Mouse (Mus musculus): ENCODE results near the gene H2afj.

The H2afj gene

DNA sequence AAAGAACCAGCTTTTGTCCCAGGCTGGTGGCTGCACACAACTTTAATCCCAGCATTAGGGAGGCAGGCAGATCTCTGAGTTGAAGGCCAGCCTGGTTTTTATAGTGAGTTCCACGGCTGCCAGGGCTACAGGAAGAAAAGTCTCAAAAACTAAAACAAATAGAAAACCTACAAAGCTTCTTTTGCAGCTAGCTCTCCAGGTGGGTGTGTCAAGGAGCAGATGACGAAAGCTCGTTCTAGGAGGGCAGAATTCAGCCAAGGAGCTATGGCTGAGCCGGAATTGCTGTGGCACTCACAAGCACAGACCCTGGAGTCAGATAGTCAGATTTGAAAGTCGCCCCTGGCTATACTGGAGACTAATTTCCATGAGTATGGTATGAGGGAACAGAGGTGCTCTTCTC lies 1.2 kb upstream of the H2afj start:
- no peak for DNase-seq

DNA sequence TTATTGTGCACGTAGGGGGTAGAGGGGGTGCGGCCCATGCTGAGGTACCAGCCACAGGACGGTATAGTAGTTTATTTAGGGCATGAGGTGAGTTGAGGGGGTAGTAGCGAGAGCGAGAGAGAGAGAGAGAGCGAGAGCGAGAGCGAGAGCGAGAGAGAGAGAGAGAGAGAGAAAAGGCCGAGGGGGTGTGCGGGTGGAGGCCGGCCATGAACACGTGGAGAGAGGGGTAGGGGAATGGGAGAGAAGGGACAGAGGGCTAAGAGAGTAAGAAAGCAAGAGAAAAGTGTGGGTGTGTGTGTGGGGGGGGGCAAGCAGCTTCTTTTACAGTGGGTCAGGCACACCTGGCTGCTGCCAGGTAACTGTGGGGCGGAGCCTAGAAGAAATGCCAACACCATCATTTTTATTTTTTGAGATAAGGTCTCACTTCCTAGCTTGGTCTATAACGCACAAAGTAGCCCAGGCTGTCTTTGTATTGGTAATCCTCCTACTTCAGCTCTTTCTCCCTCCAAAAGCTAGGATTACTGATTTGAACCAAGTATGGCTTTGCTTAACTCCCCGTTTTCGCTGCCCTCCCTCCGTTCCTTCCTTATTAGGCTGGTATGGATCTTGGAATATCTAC lies 540 bp upstream of the H2afj start:
- no peak for DNase-seq

DNA sequence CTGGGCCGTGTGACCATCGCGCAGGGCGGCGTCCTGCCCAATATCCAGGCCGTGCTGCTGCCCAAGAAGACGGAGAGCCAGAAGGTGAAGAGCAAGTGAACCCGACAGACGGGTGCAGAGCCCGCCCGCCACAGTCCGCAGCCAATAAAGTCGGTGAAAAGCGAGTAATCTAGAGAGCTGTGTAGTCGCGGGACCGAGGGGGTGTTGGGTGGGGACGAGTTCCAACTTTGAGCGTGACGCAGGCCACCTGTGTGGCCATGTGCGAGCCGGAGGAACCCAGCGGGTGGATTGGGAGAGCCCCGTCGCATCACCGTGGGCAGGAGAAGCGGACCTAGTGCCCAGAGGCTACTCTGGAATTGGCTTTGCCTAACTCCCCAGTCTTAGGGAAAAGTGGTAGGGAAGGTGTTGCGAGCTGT lies 595 bp downstream of the H2afj start:
- DNase-seq, result peak; percentile 48

DNA sequence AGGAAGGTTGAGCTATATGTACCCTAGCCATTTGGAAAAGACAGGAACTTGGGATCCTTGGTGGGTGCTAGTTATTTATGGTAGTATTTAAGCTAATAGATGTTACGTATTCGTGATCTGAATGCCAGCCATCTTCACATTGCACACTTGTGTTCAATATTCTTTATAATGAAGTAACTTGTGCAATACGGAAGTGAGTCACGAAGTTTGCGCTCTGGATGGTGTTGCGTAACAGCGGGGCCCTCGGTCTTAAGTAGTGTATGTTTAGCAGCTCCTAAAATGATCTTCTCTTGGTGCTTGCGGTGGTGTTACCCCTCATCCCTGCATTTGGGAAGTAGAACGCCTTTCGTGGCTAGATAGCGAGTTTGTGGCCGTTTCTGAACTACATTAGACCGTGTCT lies 1.0 kb downstream of the H2afj start:
- DNase-seq, result no peak

DNA sequence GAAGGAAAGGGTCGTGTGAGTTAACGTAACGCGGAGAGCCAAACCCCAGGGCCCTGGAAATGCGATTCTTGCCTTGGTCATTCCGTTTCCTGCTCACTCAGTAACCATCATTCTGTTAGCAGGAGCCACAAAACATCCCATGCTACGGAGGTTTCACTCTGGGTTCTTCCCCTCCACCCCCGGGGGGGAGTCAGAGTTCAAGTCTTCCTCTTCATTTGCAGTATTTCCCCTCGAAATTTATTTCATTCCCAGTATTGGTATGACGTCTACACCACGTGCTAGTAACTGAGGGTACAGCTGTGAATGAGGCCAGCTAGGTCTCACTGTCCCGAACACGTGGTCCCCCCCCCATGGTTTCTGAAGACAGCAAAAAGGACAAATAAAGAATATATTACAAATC lies 1.6 kb downstream of the H2afj start:
- no peak for DNase-seq

DNA sequence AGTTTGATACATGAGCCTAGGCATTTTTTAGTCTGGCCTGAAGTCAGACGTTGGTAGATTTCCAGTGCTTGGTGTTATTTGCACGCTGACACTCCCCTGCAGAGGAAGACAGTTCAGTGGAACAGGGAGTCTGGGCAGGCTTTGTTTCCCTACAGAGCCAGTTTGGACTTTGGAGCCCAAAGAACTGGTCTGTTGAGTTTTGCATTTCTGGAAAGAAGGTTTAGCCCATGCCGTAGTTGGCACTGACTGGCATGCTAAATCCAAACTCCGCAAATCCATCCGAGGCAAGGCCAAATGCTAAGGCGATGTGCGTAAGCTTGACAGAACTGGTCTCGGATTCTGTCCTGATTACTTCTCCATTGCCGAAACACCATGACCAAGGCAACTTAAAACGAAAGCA lies 3.2 kb downstream of the H2afj start:
- no peak for DNase-seq

DNA sequence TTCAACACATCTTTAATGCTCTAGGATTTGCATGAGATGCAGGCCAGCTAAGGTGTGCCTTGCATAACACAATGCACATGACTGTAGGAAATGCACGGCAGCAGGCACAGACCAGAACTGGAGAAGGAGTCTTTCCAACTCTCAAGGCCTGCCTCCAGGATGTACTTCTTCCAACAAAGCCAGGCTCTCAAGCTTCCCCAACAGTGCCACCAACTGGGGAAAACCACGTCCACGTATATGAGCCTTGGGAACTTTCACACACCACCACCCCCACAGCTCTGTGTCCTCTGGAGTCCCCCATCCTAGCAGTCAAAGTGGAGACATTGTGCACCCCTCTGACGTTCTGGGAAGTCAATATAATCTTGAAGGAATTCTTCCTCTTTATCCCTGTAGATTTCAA lies 5.1 kb downstream of the H2afj start:
- peak; percentile 38 for DNase-seq

DNA sequence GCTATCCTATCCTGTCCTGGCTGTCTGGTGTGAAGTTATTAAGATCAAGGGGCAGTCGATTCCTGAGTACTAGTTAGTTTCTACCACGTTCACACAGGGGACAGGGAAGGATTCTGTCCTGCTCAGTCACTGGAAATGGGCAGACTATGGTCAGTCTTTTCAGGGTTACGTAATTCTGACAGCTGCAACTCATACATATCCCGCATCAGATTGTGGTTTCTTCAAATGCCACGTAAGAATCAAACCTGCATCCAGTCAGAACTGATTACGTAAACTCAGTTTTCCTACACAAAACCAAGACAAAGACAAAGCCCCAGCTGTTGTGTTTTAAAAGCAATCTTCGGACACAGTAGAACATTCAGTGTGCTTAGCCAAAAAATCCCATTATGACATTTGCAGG lies 7.3 kb downstream of the H2afj start:
- DNase-seq, result no peak

DNA sequence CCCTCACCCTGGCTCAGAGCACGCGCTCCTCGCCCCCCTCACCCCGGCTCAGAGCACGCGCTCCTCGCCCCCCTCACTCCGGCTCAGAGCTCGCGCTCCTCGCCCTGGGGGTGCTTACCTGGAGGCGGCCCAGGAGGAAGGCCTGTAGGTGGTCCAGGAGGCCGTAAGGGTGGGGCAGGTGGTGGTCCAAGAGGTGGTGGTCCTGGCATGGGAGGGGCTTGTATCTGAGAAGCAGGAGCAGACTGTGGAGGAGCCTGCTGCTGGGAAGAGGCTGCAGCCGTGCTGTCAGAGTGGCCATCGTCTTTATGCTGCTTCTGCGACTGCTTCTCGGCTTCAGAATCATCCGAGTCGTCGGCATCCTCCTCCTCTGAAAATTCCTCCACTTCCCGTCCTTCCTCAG lies 8.8 kb downstream of the H2afj start:
- DNase-seq, result no peak

DNA sequence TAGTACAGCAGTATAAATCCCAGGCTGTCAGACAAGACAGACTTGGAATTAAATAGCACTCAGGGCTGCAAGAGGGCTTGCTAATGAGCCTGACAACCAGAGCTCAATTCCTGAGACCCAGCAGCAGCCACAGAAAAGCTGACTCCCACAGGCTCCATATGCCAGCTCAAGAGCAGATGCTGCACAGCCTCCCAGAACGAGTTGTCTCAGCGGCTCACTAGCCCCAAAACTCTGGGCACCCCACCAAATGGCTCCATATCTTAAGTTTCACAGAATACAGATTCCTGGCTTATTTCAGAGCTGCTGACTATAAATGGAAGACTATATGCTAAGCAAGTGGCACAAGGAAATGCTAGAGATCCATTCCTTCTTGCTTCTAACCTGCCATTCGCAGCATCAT lies 9.5 kb downstream of the H2afj start:
- peak; percentile 79 for DNase-seq

DNA sequence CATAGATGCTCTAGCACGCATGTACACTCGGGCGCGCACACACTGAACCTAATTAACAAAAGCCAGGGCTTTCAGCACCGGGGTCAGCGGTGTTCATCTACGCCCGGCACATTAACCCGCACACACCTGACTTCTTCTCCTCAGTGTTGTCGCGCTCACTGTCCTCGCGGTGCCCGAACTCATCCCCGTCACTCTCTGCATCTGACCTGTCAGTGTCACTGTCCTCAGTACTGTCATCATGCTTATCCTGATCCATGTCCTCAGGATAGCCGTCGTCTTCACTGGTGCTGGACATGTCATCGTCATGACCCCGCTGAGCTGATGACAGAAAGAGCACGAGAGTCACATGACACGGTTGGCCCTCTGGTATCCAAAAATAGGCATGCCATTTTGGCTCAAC lies 12.3 kb downstream of the H2afj start:
- no peak for DNase-seq

DNA sequence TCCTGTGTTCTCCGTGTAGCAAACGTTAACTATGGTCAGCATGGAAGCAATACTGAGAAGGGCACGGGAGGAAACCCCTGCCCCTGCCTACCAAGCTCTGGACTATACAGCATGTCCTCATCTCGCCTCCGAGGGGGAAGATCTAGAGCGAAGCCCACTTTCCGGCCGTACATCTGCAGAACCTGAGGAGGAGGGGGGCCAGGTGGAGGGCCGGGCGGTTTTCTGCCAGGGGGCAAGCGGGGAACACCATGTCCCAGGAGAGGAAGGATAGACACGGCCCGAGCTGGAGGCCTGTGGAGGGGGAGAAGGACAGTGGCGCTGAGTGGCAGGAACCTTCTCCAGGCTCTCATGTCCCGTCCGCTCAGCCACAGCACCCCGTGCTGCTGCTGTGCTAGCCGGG lies 13.0 kb downstream of the H2afj start:
- DNase-seq, result no peak

DNA sequence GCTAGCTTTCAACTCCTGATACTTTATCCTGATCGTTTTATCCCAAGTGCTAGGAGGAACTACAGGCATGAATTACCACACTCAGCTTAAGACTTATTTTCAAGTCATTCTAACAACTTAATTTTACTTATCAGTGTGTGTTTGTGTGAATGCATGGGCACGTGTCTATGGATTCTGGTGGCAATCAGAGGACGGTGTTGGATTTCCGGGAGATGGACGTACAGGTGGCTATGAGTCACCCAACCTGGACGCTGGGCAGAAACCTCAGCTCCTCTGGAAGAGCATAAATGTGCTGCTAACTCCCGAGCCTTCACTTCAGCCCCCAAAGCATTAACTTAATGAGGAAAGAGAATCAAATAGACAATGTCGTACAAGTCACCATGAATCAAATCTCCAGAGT lies 16.9 kb downstream of the H2afj start:
- DNase-seq, result no peak

DNA sequence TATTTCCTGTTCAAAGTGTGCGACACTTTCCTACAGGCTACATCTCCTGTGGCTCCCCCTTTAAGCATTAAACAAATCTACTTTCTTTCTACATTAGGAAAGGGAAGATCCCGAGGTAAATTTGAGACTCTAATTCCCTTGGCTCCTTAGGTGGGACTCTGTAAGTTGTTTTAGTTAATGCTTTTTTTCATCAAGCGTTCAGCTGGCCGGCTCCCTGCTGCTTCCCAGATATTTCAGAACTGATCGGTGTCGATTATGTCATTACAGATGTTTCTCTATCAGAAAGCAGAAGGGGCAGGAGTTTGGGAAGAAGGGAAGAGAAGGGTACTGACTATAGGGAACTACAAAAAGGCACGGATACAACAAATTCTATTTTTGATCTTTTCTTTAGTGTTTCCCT lies 19.1 kb downstream of the H2afj start:
- DNase-seq, result no peak

DNA sequence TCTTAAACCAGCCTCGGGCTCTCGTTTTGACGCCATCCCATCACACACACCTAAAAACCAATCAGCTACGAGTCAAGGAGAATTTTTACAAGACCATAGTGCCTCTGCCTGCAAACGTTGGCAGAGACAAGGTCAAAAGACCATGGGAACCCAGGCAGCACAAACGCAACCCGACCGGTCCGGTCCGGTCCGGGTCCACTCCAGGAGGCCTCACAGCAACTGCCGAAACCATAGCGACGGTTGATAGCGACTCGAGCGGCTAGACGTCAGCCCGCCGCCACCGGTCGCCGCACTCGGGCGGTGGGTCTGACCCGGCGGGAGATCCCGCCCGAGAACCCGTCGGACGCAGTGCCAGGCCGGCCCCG lies 19.5 kb downstream of the H2afj start, which contains the start of gene BC049715:
Gene BC049715, plus strand, starts transcription at position 111 of the 365 bp plus-strand sequence.
- DNase-seq, result no peak

DNA sequence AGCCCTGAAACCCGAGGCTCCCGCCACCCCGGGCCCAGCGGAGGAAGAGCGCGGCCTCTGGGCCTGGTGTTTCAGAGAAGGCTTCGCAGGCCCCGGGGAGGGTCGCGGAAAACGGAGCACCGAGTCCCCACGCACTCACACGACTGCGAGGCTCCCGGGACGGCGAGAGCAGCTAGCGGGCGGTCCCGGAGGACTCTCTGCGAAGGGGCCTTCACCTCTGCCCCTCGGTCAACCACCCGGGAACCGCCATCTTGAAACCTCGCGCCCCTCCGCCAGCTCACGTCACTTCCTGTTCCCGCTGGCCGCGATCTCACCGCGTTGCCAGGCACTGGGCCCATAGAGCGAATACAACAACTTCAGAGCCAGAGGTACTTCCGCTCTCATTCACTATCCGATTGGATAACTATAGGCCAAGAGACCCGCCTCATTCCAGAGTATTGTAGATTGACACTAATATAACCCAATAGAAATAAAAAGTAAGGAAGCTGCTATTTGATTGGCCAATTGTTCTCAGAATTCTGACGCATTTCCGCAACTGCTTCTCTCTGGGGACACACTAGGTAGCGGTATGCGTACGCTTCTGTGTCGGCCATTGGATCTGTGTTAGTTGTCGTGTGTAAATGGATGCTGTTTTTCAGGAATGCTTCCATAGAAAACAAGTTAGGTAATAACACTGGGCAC lies 20.0 kb downstream of the H2afj start, which contains the start of gene Wbp11:
Gene Wbp11, minus strand, starts transcription at position 353 of the 681 bp plus-strand sequence.
- peak; percentile 94 for DNase-seq

DNA sequence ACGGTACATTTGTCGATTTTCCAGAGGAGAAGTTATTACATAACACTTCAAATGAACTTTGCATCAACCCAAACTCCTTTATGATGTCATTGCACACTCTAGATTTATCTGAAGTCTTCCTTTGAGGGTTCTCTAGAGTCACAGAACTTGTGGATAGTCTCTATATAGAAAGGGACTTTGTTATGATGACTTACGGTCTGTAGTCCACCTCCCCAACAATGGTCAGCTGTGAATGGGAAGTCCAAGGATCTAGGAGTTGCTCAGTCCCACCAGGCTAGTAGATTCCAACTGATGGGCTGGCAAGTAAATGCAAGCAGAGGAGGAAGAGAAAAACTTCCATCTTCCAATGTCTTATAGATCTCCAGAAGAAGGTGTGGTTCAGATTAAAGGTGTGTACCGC lies 20.6 kb downstream of the H2afj start:
- DNase-seq, result no peak

DNA sequence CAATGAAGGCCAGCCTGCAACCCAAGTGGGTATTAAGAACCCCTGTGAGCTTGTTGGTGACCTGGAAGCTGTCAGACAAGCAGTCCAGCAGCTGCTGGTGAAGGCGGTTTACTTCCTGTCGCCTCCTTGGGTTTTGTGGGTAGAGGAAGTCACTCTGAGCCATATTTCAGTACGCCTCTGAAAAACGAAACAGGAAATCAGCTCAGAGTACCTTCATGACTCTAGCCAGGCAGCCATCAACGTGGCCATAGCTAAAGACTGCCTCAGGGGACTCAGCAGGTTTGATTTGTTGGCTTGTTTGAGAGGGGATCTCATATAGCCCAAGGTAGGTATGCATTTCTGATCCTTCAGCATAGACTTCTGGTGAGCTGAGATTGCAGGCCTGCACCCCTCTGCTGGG lies 23.7 kb downstream of the H2afj start:
- DNase-seq, result no peak

DNA sequence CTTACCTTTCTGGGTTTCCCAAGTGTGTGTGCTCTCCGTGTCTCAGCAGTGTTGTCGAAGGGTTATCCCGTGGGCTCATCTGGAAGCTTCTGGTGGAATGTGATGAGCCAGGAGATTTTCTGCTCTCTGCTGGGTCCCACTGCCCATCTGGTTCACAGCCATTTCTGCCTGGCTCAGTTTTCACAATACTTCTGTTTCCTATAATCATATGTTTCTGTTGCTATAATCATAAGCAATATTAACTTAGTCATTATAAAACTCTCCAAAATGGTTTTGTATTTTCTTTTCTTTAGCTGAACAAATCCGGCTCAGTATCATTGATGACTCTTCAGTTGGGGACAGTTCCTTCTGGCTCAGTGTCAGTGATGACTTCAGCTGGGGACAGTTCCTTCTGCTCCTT lies 27.3 kb downstream of the H2afj start, which contains the start of gene Smco3:
Gene Smco3, minus strand, starts transcription at position 101 of the 400 bp plus-strand sequence.
- DNase-seq, result no peak

DNA sequence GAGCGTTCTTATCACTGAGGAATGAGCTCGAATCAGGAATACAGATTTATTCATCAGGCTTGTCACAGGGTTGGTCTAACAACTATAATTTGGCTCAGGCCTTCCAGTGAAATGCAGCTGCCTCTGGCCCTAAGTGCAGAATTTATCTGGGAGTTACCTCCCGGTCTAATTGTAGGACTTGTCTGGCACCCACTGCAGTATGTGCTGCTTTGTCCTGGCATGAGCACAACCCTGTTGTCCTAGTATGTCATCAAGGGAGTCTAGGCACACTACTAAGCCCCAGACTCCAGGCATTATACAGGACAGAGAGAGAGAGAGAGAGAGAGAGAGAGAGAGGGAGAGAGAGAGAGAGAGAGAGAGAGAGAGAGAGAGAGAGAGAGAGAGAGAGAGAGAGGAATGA lies 29.3 kb downstream of the H2afj start:
- no peak for DNase-seq

DNA sequence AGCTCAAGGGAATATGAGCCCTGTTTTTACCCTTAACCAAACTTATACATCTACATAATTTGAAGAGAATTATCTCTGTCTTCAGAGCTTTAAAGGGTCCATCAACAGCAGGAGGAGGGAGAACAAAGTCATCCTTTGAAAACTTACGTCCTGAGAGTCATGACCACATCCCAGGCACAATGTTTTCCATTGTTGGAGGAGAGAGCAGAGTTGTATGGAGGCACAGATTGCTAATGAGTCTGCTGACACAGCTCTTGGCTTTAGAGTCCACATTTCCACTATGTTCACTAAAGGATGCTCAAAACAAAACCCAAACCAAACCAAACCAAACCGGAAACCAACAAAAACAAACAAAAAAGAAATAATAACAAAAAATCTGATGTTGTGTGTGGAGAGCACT lies 36.9 kb downstream of the H2afj start:
- DNase-seq, result no peak

DNA sequence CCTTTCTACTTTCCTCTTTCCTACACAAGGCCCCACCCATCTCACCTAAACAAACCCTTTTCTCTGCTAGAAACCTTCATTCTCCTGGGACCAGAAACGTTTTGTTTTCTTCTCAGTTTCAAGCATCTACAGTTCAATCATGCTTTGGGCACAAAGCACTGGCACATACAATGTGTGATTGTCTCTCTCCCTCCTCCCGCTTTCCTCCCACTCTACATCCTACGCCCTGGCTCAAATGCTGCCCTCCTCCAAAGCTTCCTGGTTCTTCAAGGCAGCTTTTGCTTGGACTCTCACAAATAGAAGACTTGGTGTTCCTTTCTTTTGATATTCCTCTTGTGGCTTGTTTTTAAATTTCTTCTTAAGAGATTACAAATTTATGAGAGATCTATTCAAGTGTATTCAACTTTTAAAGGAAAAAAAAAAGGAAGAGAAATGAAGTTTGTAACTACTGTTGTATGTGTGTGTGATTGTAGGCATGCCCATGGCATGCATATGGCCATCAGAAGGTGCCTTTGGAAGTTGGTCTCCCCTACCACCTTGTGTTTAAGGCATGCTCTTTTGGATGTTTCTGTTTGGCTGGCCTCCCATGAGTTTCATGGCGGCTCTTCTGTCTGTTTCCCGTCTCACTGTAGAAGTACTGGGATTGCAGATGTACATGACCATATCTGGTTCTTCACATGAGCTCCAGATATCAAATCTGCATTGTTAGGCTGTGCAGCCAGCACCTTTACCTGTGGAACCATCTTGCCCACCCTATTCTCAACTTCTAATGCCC lies 37.8 kb downstream of the H2afj start:
- no peak for DNase-seq

DNA sequence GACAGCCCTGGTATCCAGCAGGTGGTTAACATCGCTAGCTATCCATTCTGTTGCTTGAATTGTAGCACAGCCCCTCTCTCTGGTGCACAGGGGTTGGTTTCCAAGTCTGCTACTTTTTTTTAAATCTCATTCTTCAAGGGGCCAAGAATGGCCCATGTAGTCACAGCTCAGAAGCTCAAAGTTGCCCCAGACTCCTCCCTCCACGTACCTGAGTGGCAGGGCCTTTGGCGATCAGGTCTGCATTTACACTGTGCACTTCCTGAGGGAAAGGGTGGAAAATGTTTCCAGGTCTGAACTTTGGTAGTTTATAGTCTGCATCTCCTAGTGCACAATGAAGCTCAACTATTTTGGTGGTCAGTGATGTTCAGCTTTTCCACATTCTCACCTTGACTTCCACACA lies 39.2 kb downstream of the H2afj start:
- DNase-seq, result no peak

DNA sequence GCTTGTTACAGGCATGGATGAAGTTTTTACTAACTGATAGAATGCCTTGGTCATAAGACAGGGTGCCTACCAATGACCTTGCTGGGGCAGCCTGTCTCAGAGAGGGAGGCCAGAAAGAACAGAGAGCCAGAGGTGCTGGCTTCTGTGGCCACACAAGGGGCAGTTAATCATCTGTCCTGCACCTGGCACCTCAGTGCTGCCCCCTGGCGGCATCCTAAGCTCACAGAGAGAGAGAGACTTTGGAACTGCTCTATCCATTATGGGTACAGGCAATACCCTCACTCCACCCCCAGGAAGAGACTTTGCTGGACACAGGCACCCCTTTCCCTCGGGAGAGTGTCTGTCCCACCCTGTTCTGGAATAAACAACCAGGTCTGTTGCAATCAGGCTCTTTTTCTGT lies 39.7 kb downstream of the H2afj start:
- DNase-seq, result peak; percentile 48
